Mouse (Mus musculus): ENCODE measurements at regions not wholly inside any gene's neighbourhood (a gene's known extent, or its start where the extent isn't known, plus 50 kb on each side); places are given as distances from the start of the nearest gene placed in this dataset.

DNA sequence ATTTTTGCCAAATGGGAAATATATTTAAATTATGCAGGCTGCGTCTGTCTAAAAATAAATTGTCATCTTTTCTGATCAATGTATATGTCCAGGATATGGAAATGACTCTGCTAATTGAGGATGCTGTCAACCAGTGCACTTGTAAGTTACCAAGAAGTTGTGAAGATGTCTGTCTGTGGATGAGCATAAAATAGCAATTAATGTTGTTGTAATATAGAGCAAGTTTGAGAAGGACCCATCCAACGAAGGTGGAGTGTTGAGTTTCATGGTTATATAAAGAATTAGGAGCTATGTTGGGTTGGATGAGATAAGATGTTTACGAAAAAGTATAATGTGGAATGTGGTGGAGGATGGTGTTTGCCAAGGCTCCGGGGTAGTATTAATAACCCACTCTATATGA is 131.6 kb downstream of the Zbtb18 start:
- WGBS, result 82% methylated on average over 4 of the region's 4 CpGs
- Histone ChIP-seq H3K4me1 (ENCODE audit: control insufficient read depth, insufficient read depth, low read length) (no peaks in the 10 kb centered on the region; the same call in 1 of the 2 replicates), H3K4me3 (replicated peaks; ENCODE audit: control insufficient read depth, low read depth, low read length) (no peak overlapping the region), H3K27ac (ENCODE audit: control insufficient read depth, insufficient read depth, low read depth, low read length, poor library complexity) (no peak overlapping the region)
- no peak for TF ChIP-seq POLR2A (IDR thresholded peaks at IDR 0.05; ENCODE audit: borderline replicate concordance, control insufficient read depth, low read depth, low read length)
- no peak for TF ChIP-seq CTCF (IDR thresholded peaks at IDR 0.05; ENCODE audit: control insufficient read depth, insufficient read depth, low read length)

DNA sequence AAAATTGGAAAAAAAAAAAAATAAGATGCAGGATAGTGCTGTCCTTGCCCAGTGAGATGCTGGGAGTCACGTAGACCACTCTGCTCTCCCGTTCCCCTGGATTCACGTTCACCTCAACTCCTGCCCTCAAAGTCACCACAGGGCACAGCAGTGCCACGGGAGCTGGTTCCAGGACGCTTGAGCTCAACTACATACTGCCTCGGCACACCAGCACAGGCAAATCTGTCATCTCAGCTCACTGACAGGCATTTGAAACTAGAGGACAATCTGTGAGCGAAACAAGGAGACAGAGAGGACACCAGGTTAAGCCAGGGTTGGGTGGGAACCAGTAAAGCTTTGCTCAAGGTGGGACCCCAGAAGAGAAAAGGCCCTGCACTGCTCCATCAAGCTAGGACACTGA is 132.2 kb downstream of the Zbtb18 start:
- Histone ChIP-seq H3K4me3 (replicated peaks; ENCODE audit: control insufficient read depth, low read depth, low read length) (no peak overlapping the region), H3K27ac (ENCODE audit: control insufficient read depth, insufficient read depth, low read depth, low read length, poor library complexity) (no peak overlapping the region), H3K4me1 (ENCODE audit: control insufficient read depth, insufficient read depth, low read length) (no peaks in the 10 kb centered on the region; the same call in 1 of the 2 replicates)
- no peak for TF ChIP-seq CTCF (IDR thresholded peaks at IDR 0.05; ENCODE audit: control insufficient read depth, insufficient read depth, low read length)
- no peak for TF ChIP-seq POLR2A (IDR thresholded peaks at IDR 0.05; ENCODE audit: borderline replicate concordance, control insufficient read depth, low read depth, low read length)
- WGBS, result 83% methylated on average over 7 of the region's 7 CpGs

DNA sequence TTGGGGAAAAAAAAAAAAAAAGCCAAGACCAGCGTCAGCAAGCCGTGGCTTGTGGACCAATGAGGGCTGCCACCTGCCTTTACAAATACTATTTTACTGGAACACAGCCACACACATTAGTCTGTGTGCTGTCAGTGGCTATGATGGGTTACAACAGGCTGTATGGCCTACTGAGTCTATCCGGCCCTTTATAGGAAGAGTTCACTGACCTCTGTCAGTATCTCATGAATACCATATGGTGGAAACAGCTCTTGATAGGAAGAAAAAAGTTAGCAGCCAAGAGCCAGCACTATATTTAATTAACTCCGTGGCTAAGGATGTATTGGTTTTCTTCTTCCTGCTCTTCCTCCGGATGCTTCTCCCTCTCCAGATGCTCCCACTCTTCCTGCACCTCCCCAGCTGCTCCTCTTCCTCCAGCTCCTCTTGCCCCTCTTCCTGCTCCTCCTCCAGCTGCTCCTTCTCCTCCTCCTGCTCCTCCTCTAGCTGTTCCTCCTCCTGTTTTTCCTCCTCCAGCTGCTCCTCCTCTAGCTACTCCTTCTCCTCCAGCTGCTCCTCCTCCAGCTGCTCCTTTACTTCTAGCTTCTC is 142.2 kb downstream of the Zbtb18 start:
- H3K4me3 ChIP-seq (replicated peaks; ENCODE audit: control insufficient read depth, low read depth, low read length), result no peak overlapping the region
- TF ChIP-seq CTCF (IDR thresholded peaks at IDR 0.05; ENCODE audit: control insufficient read depth, insufficient read depth, low read length), result no peak
- no peak for TF ChIP-seq POLR2A (IDR thresholded peaks at IDR 0.05; ENCODE audit: borderline replicate concordance, control insufficient read depth, low read depth, low read length)
- no peaks in the 10 kb centered on the region for H3K4me1 ChIP-seq (ENCODE audit: control insufficient read depth, insufficient read depth, low read length)
- H3K27ac ChIP-seq (ENCODE audit: control insufficient read depth, insufficient read depth, low read depth, low read length, poor library complexity), result no peak overlapping the region
- 71% methylated on average over 5 of the region's 5 CpGs for WGBS

DNA sequence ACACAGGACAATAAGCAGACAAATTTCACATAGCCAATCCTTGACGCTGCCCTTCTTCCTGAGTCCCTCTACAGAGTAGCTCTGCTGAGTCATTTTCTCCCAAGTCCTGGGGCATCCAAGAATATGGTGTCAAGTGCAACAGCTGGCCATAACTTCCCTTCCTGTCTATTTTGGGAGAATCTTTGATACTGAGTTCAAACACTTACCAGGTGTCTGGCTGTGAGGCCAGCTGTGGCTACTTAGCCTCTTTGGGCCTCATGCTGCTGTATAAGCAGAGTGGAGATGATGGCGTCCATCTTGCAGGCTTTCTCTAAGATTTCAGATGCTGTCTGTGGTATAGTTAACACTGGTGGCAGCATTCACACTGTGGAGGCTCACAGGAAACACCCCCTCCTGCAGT is 143.2 kb downstream of the Zbtb18 start:
- no peaks in the 10 kb centered on the region for H3K4me1 ChIP-seq (ENCODE audit: control insufficient read depth, insufficient read depth, low read length)
- 58% methylated on average over 2 of the region's 2 CpGs for WGBS
- H3K4me3 ChIP-seq (replicated peaks; ENCODE audit: control insufficient read depth, low read depth, low read length), result no peak overlapping the region
- no peak overlapping the region for H3K27ac ChIP-seq (ENCODE audit: control insufficient read depth, insufficient read depth, low read depth, low read length, poor library complexity)
- TF ChIP-seq POLR2A (IDR thresholded peaks at IDR 0.05; ENCODE audit: borderline replicate concordance, control insufficient read depth, low read depth, low read length) (no peak), CTCF (IDR thresholded peaks at IDR 0.05; ENCODE audit: control insufficient read depth, insufficient read depth, low read length) (no peak)

DNA sequence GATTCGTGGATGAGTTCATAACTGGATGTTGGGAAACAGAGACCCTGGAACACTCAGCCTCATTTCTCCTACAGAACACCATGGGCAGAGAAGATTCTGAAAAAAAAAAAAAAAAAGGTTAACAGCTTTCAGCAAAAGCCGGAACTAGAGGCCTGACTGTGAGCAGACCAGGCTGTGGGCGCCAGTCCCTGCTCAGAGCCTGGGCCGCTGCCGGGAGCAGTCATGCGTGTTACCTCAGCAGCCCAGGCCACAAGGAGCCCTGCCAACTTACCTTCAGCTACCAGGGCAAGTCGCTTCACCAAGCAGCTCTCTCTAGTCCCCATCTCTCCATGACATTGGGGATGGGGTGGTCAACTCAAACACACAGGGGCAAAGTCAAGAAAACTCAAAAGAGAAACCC is 140.6 kb upstream of the 1700016C15Rik start:
- TF ChIP-seq POLR2A (IDR thresholded peaks at IDR 0.05; ENCODE audit: borderline replicate concordance, control insufficient read depth, low read depth, low read length) (no peak), CTCF (IDR thresholded peaks at IDR 0.05; ENCODE audit: control insufficient read depth, insufficient read depth, low read length) (no peak)
- 69% methylated on average over 7 of the region's 7 CpGs for WGBS
- Histone ChIP-seq H3K4me3 (replicated peaks; ENCODE audit: control insufficient read depth, low read depth, low read length) (no peak overlapping the region), H3K4me1 (ENCODE audit: control insufficient read depth, insufficient read depth, low read length) (no peaks in the 10 kb centered on the region; the same call in 1 of the 2 replicates), H3K27ac (ENCODE audit: control insufficient read depth, insufficient read depth, low read depth, low read length, poor library complexity) (no peak overlapping the region)

DNA sequence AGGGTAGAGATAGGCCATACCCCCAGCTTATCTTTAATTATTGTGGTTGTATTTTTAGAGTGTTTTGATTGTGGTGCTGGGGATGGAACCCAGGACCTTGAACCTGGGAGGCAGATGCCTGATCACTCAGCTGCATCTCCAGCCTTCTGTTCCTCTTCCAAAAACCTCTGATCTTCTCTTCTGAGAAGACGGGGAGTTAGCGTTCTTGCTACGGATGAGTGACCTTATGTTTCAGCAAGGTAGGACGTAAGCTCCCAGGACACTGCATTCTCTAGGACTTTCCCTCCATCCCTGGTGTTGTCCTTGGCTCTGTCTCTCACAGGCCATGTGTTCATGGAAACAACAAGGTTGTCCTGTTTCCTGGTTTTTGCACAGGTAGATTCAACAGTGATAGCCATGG is 140.0 kb upstream of the 1700016C15Rik start:
- no peaks in the 10 kb centered on the region; the same call in 1 of the 2 replicates for H3K4me1 ChIP-seq (ENCODE audit: control insufficient read depth, insufficient read depth, low read length)
- WGBS, result 90% methylated on average over 4 of the region's 4 CpGs
- TF ChIP-seq POLR2A (IDR thresholded peaks at IDR 0.05; ENCODE audit: borderline replicate concordance, control insufficient read depth, low read depth, low read length) (no peak), CTCF (IDR thresholded peaks at IDR 0.05; ENCODE audit: control insufficient read depth, insufficient read depth, low read length) (no peak)
- H3K27ac ChIP-seq (ENCODE audit: control insufficient read depth, insufficient read depth, low read depth, low read length, poor library complexity), result no peak overlapping the region
- no peak overlapping the region for H3K4me3 ChIP-seq (replicated peaks; ENCODE audit: control insufficient read depth, low read depth, low read length)

DNA sequence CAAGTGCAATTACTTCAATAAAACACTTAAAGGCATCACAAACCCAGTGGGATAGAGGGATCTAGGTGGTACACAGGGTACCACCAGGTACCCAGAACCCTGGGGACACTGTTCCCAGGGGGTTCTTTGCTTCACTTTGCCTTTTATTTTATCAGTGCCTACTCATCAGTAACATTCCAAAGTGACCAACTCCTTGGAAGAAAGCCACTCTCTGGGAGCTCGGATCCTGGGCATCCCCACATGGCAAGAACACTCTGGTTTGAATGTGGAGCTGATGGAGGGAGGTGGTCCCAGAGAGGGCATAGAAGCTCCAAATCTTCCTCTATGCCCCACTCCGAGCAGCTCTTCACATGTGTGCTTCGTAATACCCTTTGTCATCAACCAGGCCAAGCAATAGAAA is 137.9 kb upstream of the 1700016C15Rik start:
- WGBS, result 88% methylated on average over 3 of the region's 3 CpGs
- no peak overlapping the region for H3K27ac ChIP-seq (ENCODE audit: control insufficient read depth, insufficient read depth, low read depth, low read length, poor library complexity)
- H3K4me1 ChIP-seq (ENCODE audit: control insufficient read depth, insufficient read depth, low read length), result no peaks in the 10 kb centered on the region; the same call in 1 of the 2 replicates
- no peak overlapping the region for H3K4me3 ChIP-seq (replicated peaks; ENCODE audit: control insufficient read depth, low read depth, low read length)
- no peak for TF ChIP-seq CTCF (IDR thresholded peaks at IDR 0.05; ENCODE audit: control insufficient read depth, insufficient read depth, low read length)
- TF ChIP-seq POLR2A (IDR thresholded peaks at IDR 0.05; ENCODE audit: borderline replicate concordance, control insufficient read depth, low read depth, low read length), result no peak

DNA sequence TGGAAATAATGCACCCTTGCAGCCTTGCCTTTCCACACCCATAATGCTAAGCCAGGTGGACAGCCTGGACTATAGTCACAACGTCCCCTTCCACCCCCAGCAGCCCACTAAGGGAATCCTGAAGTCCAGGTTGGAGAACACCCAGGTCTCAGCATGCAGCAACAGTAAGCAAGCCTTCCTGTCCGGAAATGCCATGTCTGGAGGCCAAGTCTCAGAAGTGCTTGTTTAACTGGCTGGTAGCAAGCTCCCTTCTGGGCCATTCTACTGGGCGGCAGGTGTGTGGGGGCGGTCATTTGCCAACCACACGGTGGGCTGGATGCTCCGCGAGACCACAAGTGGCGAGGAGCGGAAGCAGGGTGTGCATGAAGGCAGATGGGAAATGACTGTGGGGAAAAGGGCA is 137.3 kb upstream of the 1700016C15Rik start:
- TF ChIP-seq POLR2A (IDR thresholded peaks at IDR 0.05; ENCODE audit: borderline replicate concordance, control insufficient read depth, low read depth, low read length), result no peak
- no peak for TF ChIP-seq CTCF (IDR thresholded peaks at IDR 0.05; ENCODE audit: control insufficient read depth, insufficient read depth, low read length)
- H3K27ac ChIP-seq (ENCODE audit: control insufficient read depth, insufficient read depth, low read depth, low read length, poor library complexity), result no peak overlapping the region; the same call in 1 of the 2 replicates
- 69% methylated on average over 9 of the region's 9 CpGs for WGBS

DNA sequence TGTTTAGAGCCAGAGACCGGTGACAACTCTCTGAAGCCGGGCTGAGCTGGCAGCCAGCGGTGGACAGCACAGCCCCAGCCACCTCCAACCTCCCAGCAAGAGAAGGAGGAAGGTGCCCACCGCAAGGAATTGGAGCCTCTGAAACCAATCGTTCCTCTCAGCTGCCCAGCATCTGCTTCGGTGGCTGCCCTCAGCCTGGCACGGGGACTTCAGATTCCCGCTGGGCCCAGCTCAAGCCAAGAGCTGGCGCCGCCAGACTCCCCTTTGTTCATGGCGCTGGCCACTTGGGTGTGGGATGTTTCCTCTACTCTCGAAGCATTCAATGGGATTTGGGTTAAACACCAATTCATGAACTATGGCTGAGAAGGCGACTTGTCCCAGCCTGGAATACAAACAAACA is 135.3 kb upstream of the 1700016C15Rik start:
- TF ChIP-seq POLR2A (IDR thresholded peaks at IDR 0.05; ENCODE audit: borderline replicate concordance, control insufficient read depth, low read depth, low read length) (no peak), CTCF (IDR thresholded peaks at IDR 0.05; ENCODE audit: control insufficient read depth, insufficient read depth, low read length) (no peak)
- no peak overlapping the region for H3K27ac ChIP-seq (ENCODE audit: control insufficient read depth, insufficient read depth, low read depth, low read length, poor library complexity)
- H3K4me1 ChIP-seq (ENCODE audit: control insufficient read depth, insufficient read depth, low read length), result no peaks in the 10 kb centered on the region; the same call in 1 of the 2 replicates
- WGBS, result 88% methylated on average over 13 of the region's 13 CpGs
- H3K4me3 ChIP-seq (replicated peaks; ENCODE audit: control insufficient read depth, low read depth, low read length), result no peak overlapping the region

More for the DNA sequence above, 137.3 kb upstream of the 1700016C15Rik start:
- Histone ChIP-seq H3K4me3 (replicated peaks; ENCODE audit: control insufficient read depth, low read depth, low read length) (no peak overlapping the region), H3K4me1 (ENCODE audit: control insufficient read depth, insufficient read depth, low read length) (no peaks in the 10 kb centered on the region; the same call in 1 of the 2 replicates)
